Mouse (Mus musculus): ENCODE results near the gene Cdh9. TPM values are rescaled to one million over a fixed set of nuclear protein-coding genes. Genes with fewer than 3 reads are reported as not detected.

Gene Cdh9
- polyA plus RNA-seq, 1 experiment from 2014 or later = 0.11 TPM

- no peaks in the 10 kb centered on the region for H3K4me1 ChIP-seq
- H3K36me3 ChIP-seq = no peaks in the 10 kb centered on the region
- no peaks in the 10 kb centered on the region for H3K27me3 ChIP-seq (replicated peaks)
- H3K9me3 ChIP-seq = no peaks in the 10 kb centered on the region
- H3K27ac ChIP-seq (replicated peaks) = no peak overlapping the region
- H3K9ac ChIP-seq = no peak overlapping the region
- H3K4me2 ChIP-seq = no peak overlapping the region
- no peak for ATAC-seq (ENCODE audit: extremely low read depth, insufficient number of reproducible peaks, low FRiP score, low TSS enrichment)
- no peak overlapping the region for H3K4me3 ChIP-seq
- 78% methylated on average over 1 of the region's 1 CpGs for WGBS
These were observed 106.2 kb downstream of the Cdh9 start for GRCm38 (mm10) chr15:16834761-16835160.

DNA sequence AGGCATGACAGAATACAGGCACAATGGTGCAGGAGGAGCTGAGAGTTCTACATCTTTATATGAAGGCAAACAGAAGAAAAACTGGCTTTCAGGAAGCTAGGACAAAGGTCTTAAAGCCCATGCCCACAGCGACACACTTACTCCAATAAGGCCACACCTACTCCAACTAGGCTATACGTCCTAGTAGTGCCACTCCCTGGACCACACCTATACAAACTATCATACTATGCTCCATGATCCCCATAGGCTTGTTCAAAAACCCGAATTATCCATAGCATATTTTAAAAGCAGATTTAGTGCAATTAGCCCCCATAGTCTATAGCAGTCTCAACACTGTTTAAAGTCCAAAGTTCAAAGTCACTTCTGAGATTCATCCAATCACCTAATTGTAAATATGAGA, 154.0 kb downstream of the Cdh9 start:
- Histone ChIP-seq H3K36me3 (no peaks in the 10 kb centered on the region), H3K4me1 (no peaks in the 10 kb centered on the region), H3K4me2 (no peak overlapping the region), H3K27ac (replicated peaks) (no peak overlapping the region), H3K27me3 (replicated peaks) (no peaks in the 10 kb centered on the region), H3K9me3 (0 out of 2 replicates have a peak, but pooled peaks cover 4% of the 10 kb centered on the region), H3K9ac (no peak overlapping the region), H3K4me3 (no peak overlapping the region)
- 66% methylated on average over 3 of the region's 3 CpGs for WGBS
- no peak for ATAC-seq (ENCODE audit: extremely low read depth, insufficient number of reproducible peaks, low FRiP score, low TSS enrichment)

DNA sequence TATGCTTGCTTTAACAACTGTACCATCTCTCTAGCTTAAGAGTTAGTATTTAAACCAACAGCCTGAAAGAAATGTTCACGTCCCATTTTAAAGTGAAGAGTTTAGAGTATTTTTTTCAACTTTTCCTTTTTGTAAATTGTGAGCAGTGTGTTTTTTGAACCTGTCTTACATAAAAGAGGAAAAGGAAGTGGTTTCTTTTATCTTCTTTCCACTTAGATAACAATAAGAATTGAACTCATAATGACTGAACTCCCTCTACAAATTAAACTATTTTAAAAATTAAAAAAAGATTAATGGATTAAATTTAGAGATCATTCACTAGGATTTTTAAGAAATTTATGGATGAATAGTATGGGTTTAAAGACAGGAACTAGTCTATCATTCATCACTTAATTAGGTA, 168.1 kb downstream of the Cdh9 start:
- Histone ChIP-seq H3K9me3 (no peaks in the 10 kb centered on the region), H3K4me3 (no peak overlapping the region), H3K4me2 (no peak overlapping the region), H3K4me1 (no peaks in the 10 kb centered on the region), H3K27me3 (replicated peaks) (no peaks in the 10 kb centered on the region), H3K9ac (no peak overlapping the region), H3K27ac (replicated peaks) (no peak overlapping the region), H3K36me3 (no peaks in the 10 kb centered on the region)
- no peak for ATAC-seq (ENCODE audit: extremely low read depth, insufficient number of reproducible peaks, low FRiP score, low TSS enrichment)
- 71% methylated on average over 1 of the region's 1 CpGs for whole genome bisulfite sequencing

Data from heart, embryonic 13.5 days (tissue).